Mouse (Mus musculus) brain, embryonic 14.5 days (tissue): Measurements from ENCODE around the gene Mlh3. TPM values are rescaled to one million over a fixed set of nuclear protein-coding genes. Genes with fewer than 3 reads are reported as not detected.
A peak's percentile ranks its signal among the peaks of the same experiment; 100 is the strongest.

Experiments
- DNase-seq: peaks from one replicate; pipeline ENCODE4 v3.0.0-alpha.2; 2011; ENCODE audit warnings: low read depth
- CTCF ChIP-seq: fragments of 200-500 bp; IDR thresholded peaks from 2 replicates; pipeline ENCODE4 v1.5.1; 2012; ENCODE audit warnings: inconsistent platforms, mild to moderate bottlenecking, moderate library complexity, borderline replicate concordance; ENCODE audit not compliant: insufficient read depth, insufficient read length; ENCODE audit errors: extremely low read depth
- POLR2A ChIP-seq: fragments of 200-500 bp; IDR thresholded peaks from 2 replicates; pipeline ENCODE4 v1.6.1; 2012; ENCODE audit warnings: mild to moderate bottlenecking, inconsistent platforms, borderline replicate concordance; ENCODE audit not compliant: poor library complexity, insufficient read depth, insufficient read length, severe bottlenecking; ENCODE audit errors: extremely low read depth
- polyA plus RNA-seq: library from polyadenylated mRNA; depleted of rRNA; stranded (reverse); fragments of >200 nt; gene quantifications from 2 replicates; pipeline ENCODE4 v1.2.3, GENCODE M21; 2012

The Mlh3 gene
- polyA plus RNA-seq, 1 experiment, result 10.1 TPM

DNA sequence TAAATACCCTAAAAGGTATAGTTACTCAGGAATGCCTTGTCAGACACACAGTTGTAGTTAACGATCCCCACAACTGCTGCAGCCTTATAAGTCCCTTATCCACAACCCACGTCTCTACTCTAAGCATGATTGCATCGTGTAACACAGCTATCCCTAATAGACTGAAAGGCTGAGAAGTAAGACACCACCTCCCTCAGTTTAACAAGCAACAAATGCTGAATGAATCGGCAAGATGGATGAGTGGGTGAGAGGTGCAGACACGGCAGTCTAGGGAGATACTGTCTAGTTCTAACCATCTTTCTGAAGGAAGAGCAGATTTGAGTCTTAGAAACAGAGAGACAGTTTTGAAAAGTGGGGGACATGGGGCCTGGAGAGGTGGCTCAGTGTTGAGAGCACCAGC, 7.2 kb downstream of the Mlh3 start:
- no peak for TF ChIP-seq POLR2A
- TF ChIP-seq CTCF, result no peak
- DNase-seq, result no peak

DNA sequence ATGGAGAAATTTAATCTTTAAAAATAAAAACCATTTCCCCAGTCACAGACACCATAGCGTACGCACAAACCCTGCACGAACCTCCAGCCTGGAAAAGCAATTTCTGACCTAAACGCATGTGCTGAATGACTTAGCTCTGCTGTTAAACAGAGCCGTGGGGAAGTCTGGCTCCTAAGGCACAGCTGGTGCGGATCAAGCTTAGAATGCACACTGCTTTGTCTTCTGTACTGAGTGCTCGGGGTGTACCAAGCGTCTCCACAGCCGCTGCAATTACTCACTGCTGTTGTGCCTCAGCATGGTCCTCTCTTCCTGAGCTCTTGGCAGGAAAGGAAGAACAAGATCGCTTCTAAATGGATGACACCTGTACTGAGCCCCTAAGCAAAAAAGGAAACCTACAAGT, 7.9 kb downstream of the Mlh3 start:
- no peak for TF ChIP-seq POLR2A
- TF ChIP-seq CTCF, result no peak
- peak; percentile 65 for DNase-seq

DNA sequence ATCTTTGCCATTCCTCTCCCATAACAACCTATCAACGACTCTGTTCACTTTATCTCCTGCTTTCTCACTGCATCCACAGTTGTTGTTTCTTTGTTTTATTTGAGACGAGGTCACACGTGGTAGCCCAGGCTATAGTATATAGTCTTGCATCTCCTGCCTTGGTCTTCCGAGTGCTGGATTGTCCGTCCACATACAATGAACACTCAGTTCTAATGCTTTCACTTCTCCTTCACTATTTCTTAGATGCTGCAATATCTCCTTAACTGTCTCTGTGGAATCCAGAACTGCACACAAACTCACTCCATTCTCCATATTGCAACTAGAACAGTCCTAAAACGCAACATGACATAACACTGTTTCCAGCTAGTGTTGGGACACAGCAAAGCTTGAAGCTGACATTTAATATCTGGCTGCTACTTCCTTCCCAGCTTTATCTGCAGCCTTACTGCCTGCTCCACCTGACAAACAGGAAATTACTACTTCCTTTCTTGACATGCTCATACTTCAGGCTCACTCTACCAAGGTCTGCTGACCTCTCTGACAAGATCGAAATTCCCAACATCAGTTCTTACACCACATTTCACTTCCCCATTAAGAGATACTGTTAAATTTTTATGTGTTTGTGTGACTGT, 13.3 kb downstream of the Mlh3 start:
- no peak for DNase-seq
- no peak for TF ChIP-seq POLR2A
- TF ChIP-seq CTCF, result no peak

DNA sequence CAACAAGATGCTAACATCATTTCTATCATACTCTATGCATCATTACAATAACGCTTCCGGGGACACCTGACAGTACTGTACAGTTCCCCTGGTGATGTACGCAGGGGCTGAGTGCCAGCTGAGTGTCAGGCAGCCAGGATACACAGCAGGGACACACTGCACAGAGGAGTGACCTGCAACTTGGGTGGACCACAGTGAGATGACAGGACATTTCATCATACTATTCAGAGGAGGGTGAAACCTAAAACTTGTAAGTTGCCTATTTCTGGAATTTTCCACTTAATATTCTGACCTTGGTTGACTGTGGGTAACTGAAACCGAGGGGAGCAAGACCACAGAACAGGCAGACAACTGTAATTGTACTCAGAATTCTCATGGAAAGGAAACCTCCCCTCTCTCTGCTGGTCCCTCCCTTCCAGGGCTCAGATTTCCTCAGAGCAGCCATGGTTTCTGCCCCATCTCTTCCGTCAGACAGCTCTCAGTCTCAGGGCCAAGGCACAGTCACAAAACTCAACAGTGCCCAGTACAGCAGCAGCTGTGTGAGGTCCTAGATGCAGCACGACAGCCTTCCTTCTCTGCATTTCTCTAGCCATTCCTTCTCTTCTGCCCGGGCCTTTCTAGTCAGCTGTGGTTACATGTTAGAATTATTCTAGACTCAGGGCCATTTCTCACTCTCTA, 14.2 kb downstream of the Mlh3 start:
- DNase-seq, result no peak
- TF ChIP-seq CTCF (no peak), POLR2A (no peak)

DNA sequence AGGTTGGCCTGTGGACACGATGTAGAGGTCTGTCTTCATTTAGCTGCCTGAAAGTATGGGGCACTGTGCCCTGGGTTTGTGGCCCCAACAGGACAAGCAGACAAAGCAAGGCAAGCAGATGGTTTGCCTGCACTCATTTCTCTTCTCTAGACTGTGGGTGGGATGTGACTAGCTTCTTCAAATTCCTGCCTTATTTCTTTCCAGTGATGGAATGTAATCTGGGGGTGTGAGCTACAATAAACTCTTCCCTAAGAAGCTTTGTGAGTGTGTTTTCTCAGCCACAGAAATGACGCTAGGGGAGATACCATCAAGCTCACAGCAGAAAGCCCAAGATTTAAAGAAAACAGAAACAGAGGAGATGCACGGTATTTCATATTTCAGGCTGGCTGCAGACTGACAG, 18.3 kb downstream of the Mlh3 start:
- no peak for DNase-seq
- no peak for TF ChIP-seq POLR2A
- no peak for TF ChIP-seq CTCF

DNA sequence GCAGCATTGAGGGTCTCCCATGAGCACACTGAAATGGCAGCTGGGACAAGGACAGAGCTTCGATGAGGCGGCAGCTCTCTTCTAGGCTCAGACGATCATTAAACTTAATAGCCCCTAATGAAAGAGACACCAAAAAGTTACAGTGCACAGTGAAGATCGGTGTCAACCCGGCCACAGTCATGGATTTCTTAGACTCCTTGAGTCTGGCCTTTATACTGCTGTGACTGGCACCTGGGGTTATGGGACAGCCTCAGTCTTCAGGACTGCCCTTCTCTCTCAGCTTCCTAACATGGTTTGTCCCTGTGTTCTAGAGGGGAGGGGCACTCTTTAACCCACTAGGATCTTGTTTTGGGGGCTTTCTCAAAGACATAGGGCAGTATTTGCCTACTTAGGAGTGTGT, 32.8 kb downstream of the Mlh3 start:
- TF ChIP-seq POLR2A (no peak), CTCF (no peak)
- no peak for DNase-seq

DNA sequence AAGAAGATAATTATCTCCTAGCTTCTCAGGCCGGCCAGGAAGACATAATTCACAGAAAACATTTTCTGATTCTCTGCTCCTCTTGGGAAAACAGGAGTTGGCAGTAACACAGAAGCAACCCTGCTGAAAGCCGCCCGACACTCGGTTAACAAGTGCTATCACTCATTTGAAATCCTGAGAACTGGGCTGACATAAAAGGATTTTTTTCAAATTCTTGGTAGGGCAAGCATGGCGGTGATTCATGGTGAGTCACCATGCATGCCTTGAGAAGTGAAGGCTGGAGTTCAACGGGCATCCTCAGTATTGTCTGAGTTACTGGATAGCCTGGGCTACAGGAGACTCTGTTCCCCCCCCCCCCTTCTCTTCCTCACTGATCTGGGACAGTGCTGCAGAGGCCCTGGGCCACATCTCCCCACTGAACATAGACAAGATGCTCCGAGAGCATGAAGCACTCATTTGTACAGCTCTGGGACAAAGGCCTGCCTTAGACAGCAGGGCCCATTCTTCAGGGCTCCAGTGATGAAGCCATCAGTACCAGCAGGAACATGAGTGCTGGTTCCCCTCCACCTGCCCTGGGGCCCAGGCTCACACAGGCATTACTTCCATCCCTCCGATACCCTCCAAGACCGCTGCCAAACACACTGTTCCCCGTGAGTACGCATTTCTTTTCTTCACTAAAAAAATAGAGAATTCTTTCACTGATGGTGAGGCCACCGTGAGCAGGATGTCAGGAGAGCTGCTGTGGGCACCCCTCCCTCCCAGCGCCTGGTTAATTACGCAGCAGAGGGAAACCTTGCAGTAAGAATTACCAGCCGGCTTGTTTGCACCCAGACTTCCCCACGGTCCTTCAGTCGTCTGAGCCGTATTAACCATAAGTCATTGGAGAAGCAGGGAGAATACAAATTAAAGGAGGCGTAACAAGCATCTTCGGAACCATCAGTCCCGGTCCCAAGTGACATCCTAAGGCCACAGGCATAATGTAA, 36.7 kb downstream of the Mlh3 start:
- DNase-seq, result peak; percentile 28
- TF ChIP-seq CTCF, result no peak
- no peak for TF ChIP-seq POLR2A

DNA sequence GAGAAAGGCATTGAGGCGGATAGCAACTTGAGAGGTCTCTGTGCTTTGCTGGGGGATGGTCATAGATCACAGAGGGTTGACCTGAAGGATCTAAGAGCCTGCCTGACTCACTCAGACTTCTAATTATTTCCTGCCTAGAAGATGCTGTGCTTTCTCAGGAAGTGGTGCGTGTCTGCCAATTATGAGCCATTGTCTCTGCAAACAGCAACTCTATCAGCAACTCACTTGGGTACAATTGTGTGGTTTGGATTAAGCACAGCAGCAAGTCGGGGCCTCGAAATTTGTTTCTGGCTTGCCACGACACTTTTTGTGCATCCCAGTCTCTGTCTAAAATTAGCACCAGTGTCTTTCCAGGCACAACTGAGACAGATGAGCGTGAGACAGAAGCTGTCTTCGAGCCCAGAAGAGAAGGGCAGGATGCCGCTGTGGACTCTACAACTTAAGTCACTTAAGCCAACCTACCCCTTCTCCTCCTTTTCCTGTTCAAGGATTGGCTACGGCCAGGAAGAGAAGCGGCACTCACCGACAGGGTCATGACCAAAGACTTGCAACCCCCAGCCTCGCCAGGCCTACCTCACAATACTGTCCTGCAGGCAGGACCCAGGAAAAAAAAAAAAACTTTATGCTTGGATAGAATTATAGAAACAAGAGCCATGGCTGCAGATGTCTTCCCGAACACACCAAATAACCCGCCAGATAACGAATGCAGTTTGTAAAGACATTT, 42.4 kb downstream of the Mlh3 start:
- TF ChIP-seq CTCF (no peak), POLR2A (no peak)

DNA sequence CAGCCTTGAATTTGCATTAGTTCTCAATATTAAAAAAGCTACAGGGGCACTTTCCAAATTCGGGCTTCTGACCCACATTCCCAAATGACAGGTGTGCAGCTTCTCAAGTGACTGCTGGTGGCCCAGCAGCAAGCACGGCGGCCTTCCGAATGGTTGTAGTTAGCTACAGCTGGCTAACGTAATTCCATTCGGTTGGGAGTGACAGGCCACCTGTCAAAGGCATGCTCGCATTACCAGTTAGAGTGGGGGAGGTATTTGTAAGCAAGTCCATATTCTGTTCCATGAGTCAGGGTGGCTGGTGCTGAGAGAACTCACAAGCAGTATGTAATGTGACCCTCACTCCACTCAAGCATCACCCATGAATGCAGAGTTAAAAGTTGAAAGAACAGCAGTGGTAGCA, 43.2 kb downstream of the Mlh3 start:
- no peak for TF ChIP-seq POLR2A
- TF ChIP-seq CTCF, result no peak
- DNase-seq, result no peak

More for the DNA sequence above, 42.4 kb downstream of the Mlh3 start:
- DNase-seq, result no peak

DNA sequence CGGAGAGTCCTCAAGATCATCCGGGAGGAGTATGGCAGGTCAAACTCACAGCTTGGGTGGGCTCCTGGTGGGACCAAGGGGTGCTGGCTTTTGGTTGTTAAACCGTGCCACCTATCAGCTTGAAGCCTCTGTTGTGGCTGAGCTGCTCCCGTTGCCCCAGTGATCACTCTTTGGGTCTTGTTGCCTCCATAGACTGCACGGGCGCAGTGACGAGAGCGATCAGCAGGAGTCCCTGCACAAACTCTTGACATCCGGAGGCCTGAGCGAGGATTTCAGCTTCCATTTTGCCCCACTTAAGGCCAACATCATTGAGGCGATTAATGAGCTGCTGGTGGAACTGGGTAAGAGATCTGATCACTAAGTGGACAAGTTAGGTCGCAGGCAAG, 50.5 kb downstream of the Mlh3 start:
- TF ChIP-seq POLR2A (no peak), CTCF (no peak)
- DNase-seq, result peak; percentile 7
